Comparison of ENCODE assay signal across 34 mouse cellular contexts in genomic region chr5:120765010-120765409, GRCm38 (mm10). TPM values are rescaled to one million over a fixed set of nuclear protein-coding genes. Genes with fewer than 3 reads are reported as not detected.
DNase-seq lines count a peak whose midpoint lies in the region; ATAC-seq and TF ChIP-seq lines count a peak whose summit lies in the region.
"Had no signal": no experiment of that assay in that cellular context is flagged by ENCODE, and none has a peak within 500 bp of the region (broad histone marks: within the 10 kb centered on the region; RNA-seq: fewer than 3 reads in every experiment).

No protein-coding gene starts in this region.

- no peak for DNase-seq in liver, embryonic 14.5 days (ENCODE audit: low read depth in 3 of 3, low spot score in 3 of 3)
- DNase-seq in CH12.LX (ENCODE audit: extremely low read depth) (no peak), R1 (ENCODE audit: low read depth, low spot score) (peak; percentile 73)
- no peak for DNase-seq in adrenal gland, adult 8-10 months
- DNase-seq in adrenal gland, adult (ENCODE audit: inconsistent age in 2 of 2, low spot score in 1 of 2): no peak
- DNase-seq in heart, embryonic 10.5 days (ENCODE audit: low spot score): no peak
- DNase-seq: adrenal gland, adult 2 months; adrenal gland, postnatal 25 days; cerebellum, adult 11-12 months; cerebellum, adult 8-10 months; cerebellum, postnatal 14 days; forebrain, postnatal 0 days; gastrocnemius, adult 2 months; gastrocnemius, postnatal 14 days; heart, adult 11 months; heart, postnatal 10 days; heart, postnatal 36 days had no signal

- 0 out of 2 replicates have a peak, but pooled peaks have one; percentile 19 for TF ChIP-seq CTCF in liver, embryonic 14.5 days (IDR thresholded peaks at IDR 0.05; ENCODE audit: low read depth)
- peak in 1 of 2 experiments; percentile 25; a peak in 1 of 4 replicates for TF ChIP-seq CTCF in CH12.LX (conservative IDR thresholded peaks at IDR 0.05 in 1 of 2, IDR thresholded peaks at IDR 0.05 in 1 of 2; ENCODE audit: low read depth in 2 of 2, low read length in 2 of 2)
- TF ChIP-seq CTCF in ES-Bruce4 (IDR thresholded peaks at IDR 0.05; ENCODE audit: low read depth, low read length): peak; percentile 59

- H3K4me2 ChIP-seq in liver, embryonic 14.5 days (ENCODE audit: low read depth): no peak overlapping the region
- no peak overlapping the region for H3K4me2 ChIP-seq in liver, embryonic 12.5 days
- H3K4me2 ChIP-seq in CH12.LX (ENCODE audit: insufficient read depth, low read depth, poor library complexity, severe bottlenecking): no peak overlapping the region
- H3K4me2 ChIP-seq: embryonic facial prominence, embryonic 12.5 days; embryonic facial prominence, embryonic 15.5 days; heart, embryonic 12.5 days; heart, embryonic 15.5 days; hindbrain, embryonic 13.5 days; intestine, embryonic 15.5 days had no signal

- TF ChIP-seq POLR2A in CH12.LX (IDR thresholded peaks at IDR 0.05; ENCODE audit: low read depth, low read length): no peak
- no peak for TF ChIP-seq POLR2A in ES-Bruce4 (IDR thresholded peaks at IDR 0.05; ENCODE audit: insufficient read depth, low read length)

- H3K36me3 ChIP-seq in liver, embryonic 14.5 days (replicated peaks; ENCODE audit: control insufficient read depth, insufficient read depth, low read depth): no peaks in the 10 kb centered on the region
- no peaks in the 10 kb centered on the region for H3K36me3 ChIP-seq in liver, embryonic 12.5 days
- H3K36me3 ChIP-seq in CH12.LX (replicated peaks in 1 of 2; ENCODE audit: control insufficient read depth in 1 of 2, insufficient read depth in 1 of 2, low read length in 1 of 2) (no peaks in the 10 kb centered on the region), ES-Bruce4 (ENCODE audit: control insufficient read depth, insufficient read depth, low read length, poor library complexity, severe bottlenecking) (no peaks in the 10 kb centered on the region)
- no peaks in the 10 kb centered on the region for H3K36me3 ChIP-seq in heart, embryonic 10.5 days
- H3K36me3 ChIP-seq: embryonic facial prominence, embryonic 12.5 days; embryonic facial prominence, embryonic 15.5 days; heart, embryonic 12.5 days; heart, embryonic 15.5 days; hindbrain, embryonic 10.5 days; hindbrain, embryonic 13.5 days; intestine, embryonic 15.5 days had no signal

- H3K27ac ChIP-seq in liver, embryonic 14.5 days: no peak overlapping the region
- no peak overlapping the region for H3K27ac ChIP-seq in liver, embryonic 12.5 days
- H3K27ac ChIP-seq in CH12.LX (ENCODE audit: insufficient read depth, low read depth) (no peak overlapping the region), ES-Bruce4 (ENCODE audit: insufficient read depth, low read length) (no peak overlapping the region)
- H3K27ac ChIP-seq in heart, embryonic 10.5 days: no peak overlapping the region
- H3K27ac ChIP-seq: embryonic facial prominence, embryonic 12.5 days; embryonic facial prominence, embryonic 15.5 days; gastrocnemius, adult 2 months; heart, embryonic 15.5 days; hindbrain, embryonic 10.5 days; hindbrain, embryonic 13.5 days; intestine, embryonic 15.5 days had no signal

- TF ChIP-seq EP300 in liver, embryonic 14.5 days (IDR thresholded peaks at IDR 0.05; ENCODE audit: low read depth): no peak
- TF ChIP-seq EP300 in CH12.LX (IDR thresholded peaks at IDR 0.05; ENCODE audit: low read length) (no peak), ES-Bruce4 (IDR thresholded peaks at IDR 0.05; ENCODE audit: insufficient read depth, low read depth, low read length) (no peak)

- in situ Hi-C loops in CH12.LX (cut with MboI; ENCODE audit: low pct_ligation_motif_present, low pct_unique_long_range_greater_than_20kb, low sequenced_read_pairs): no loop called here

- H3K4me1 ChIP-seq in liver, embryonic 14.5 days (replicated peaks; ENCODE audit: control insufficient read depth in 2 of 2, insufficient read depth in 2 of 2, low read length in 1 of 2): no peaks in the 10 kb centered on the region
- no peaks in the 10 kb centered on the region for H3K4me1 ChIP-seq in liver, embryonic 12.5 days
- peaks cover 0 to 6% of the 10 kb centered on the region in 2 experiments; a peak in 1 of 4 replicates for H3K4me1 ChIP-seq in CH12.LX (ENCODE audit: control insufficient read depth in 1 of 2, insufficient read depth in 2 of 2)
- no peaks in the 10 kb centered on the region for H3K4me1 ChIP-seq in ES-Bruce4 (ENCODE audit: control insufficient read depth, insufficient read depth, low read length)
- H3K4me1 ChIP-seq in heart, embryonic 10.5 days: peaks cover 13% of the 10 kb centered on the region
- H3K4me1 ChIP-seq: embryonic facial prominence, embryonic 12.5 days; embryonic facial prominence, embryonic 15.5 days; hindbrain, embryonic 13.5 days; intestine, embryonic 15.5 days had no signal

- dilution Hi-C loops in CH12.LX (cut with MboI; ENCODE audit: extremely low pct_ligation_motif_present, extremely low pct_unique_long_range_greater_than_20kb, low sequenced_read_pairs): no loop called here

- no peaks in the 10 kb centered on the region for H3K79me2 ChIP-seq in CH12.LX (replicated peaks; ENCODE audit: control insufficient read depth, extremely low read depth, insufficient read depth, poor library complexity, severe bottlenecking)

- WGBS in liver, embryonic 14.5 days (ENCODE audit: insufficient replicate concordance): 52% methylated on average over 8 of the region's 8 CpGs
- WGBS in liver, embryonic 12.5 days (ENCODE audit: insufficient replicate concordance): 51% methylated on average over 8 of the region's 8 CpGs
- WGBS in heart, embryonic 10.5 days: 64% methylated on average over 8 of the region's 8 CpGs

- H3K9me3 ChIP-seq in liver, embryonic 14.5 days (ENCODE audit: control insufficient read depth, low read length): no peaks in the 10 kb centered on the region
- no peaks in the 10 kb centered on the region for H3K9me3 ChIP-seq in liver, embryonic 12.5 days (replicated peaks)
- H3K9me3 ChIP-seq in CH12.LX (replicated peaks; ENCODE audit: low read length): peaks cover 10% of the 10 kb centered on the region
- no peaks in the 10 kb centered on the region for H3K9me3 ChIP-seq in ES-Bruce4 (replicated peaks; ENCODE audit: control insufficient read depth, insufficient read depth, low read length, poor library complexity, severe bottlenecking)
- H3K9me3 ChIP-seq in heart, embryonic 10.5 days: no peaks in the 10 kb centered on the region
- H3K9me3 ChIP-seq: embryonic facial prominence, embryonic 12.5 days; embryonic facial prominence, embryonic 15.5 days; heart, embryonic 12.5 days; heart, embryonic 15.5 days; hindbrain, embryonic 10.5 days; hindbrain, embryonic 13.5 days; intestine, embryonic 15.5 days had no signal

- H3K4me3 ChIP-seq in liver, embryonic 14.5 days (ENCODE audit: insufficient read depth in 1 of 2, low read depth in 2 of 2, low read length in 2 of 2): no peak overlapping the region
- H3K4me3 ChIP-seq in liver, embryonic 12.5 days: no peak overlapping the region
- H3K4me3 ChIP-seq in CH12.LX (replicated peaks in 1 of 3; ENCODE audit: low read depth in 2 of 3, low read length in 2 of 3, poor library complexity in 1 of 3) (no peak overlapping the region), ES-Bruce4 (ENCODE audit: low read depth, low read length) (no peak overlapping the region)
- H3K4me3 ChIP-seq in heart, embryonic 10.5 days: no peak overlapping the region
- H3K4me3 ChIP-seq: embryonic facial prominence, embryonic 12.5 days; embryonic facial prominence, embryonic 15.5 days; gastrocnemius, adult 2 months; heart, embryonic 12.5 days; heart, embryonic 15.5 days; hindbrain, embryonic 10.5 days; hindbrain, embryonic 13.5 days; intestine, embryonic 15.5 days had no signal

- ATAC-seq in liver, embryonic 14.5 days (ENCODE audit: insufficient read depth): no peak
- ATAC-seq in liver, embryonic 12.5 days: no peak
- ATAC-seq: forebrain, embryonic 14.5 days; forebrain, postnatal 0 days; hindbrain, embryonic 16.5 days; intestine, embryonic 15.5 days had no signal

- H3K9ac ChIP-seq in liver, embryonic 14.5 days (replicated peaks): no peak overlapping the region
- no peak overlapping the region for H3K9ac ChIP-seq in liver, embryonic 12.5 days
- H3K9ac ChIP-seq in CH12.LX (ENCODE audit: insufficient read depth, low read depth) (no peak overlapping the region), ES-Bruce4 (ENCODE audit: low read depth, poor library complexity, severe bottlenecking) (no peak overlapping the region)
- H3K9ac ChIP-seq: embryonic facial prominence, embryonic 12.5 days; embryonic facial prominence, embryonic 15.5 days; forebrain, postnatal 0 days; heart, embryonic 12.5 days; heart, embryonic 15.5 days; hindbrain, embryonic 13.5 days; intestine, embryonic 15.5 days had no signal

- TF ChIP-seq RAD21 in CH12.LX (IDR thresholded peaks at IDR 0.05; ENCODE audit: low read depth, low read length): peak; percentile 3; the same call in 1 of the 2 replicates

- H3K27me3 ChIP-seq in liver, embryonic 14.5 days (ENCODE audit: control insufficient read depth, insufficient read depth, low read length): no peaks in the 10 kb centered on the region
- H3K27me3 ChIP-seq in liver, embryonic 12.5 days (replicated peaks): peaks cover 18% of the 10 kb centered on the region
- peaks cover 26% of the 10 kb centered on the region for H3K27me3 ChIP-seq in CH12.LX (replicated peaks)
- no peaks in the 10 kb centered on the region for H3K27me3 ChIP-seq in ES-Bruce4 (ENCODE audit: control insufficient read depth, insufficient read depth, low read length, poor library complexity, severe bottlenecking)
- no peaks in the 10 kb centered on the region for H3K27me3 ChIP-seq in heart, embryonic 10.5 days (ENCODE audit: insufficient read depth, poor library complexity, severe bottlenecking)
- H3K27me3 ChIP-seq: embryonic facial prominence, embryonic 12.5 days had no signal

RNA-seq across cellular contexts. Expression of gene Oas3, which starts 12.5 kb away (rescaled TPM):
- polyA plus RNA-seq in liver, embryonic 14.5 days (2012; rRNA removed): 0.18 and 0.31 TPM in 2 replicates
- 0.03 and 0.23 TPM in 2 replicates for polyA plus RNA-seq in liver, embryonic 14.5 days (2014; fragmentation: Nextera tagmentation; extraction: Ambion mirVana)
- 0.05 and 0.07 TPM in 2 replicates for polyA plus RNA-seq in liver, embryonic 12.5 days (2016; fragmentation: Nextera tagmentation; extraction: Ambion mirVana)
- total RNA-seq in CH12.LX (2012; rRNA removed): 0.13 and 0.30 TPM in 2 replicates
- total RNA-seq in CH12.LX (2014; rRNA removed): not detected in 2 replicates
- polyA plus RNA-seq in CH12.LX (2012; ENCODE audit: insufficient read length, low read depth): 0.05 TPM in 1 of 2 replicates, not detected in the other
- polyA plus RNA-seq in ES-Bruce4 (2011; ENCODE audit: insufficient read depth, insufficient read length, low read depth, missing spikeins): 1.7 and 1.9 TPM in 2 replicates
- total RNA-seq in adrenal gland, adult 8-10 months (2022): under 1 TPM; 0.30 to 0.44 (median 0.39) TPM
- 0.29 and 0.37 TPM in 2 replicates for polyA plus RNA-seq in heart, embryonic 10.5 days (2016; fragmentation: Nextera tagmentation; extraction: Ambion mirVana)
- total RNA-seq: gastrocnemius, postnatal 14 days; gastrocnemius, postnatal 4 days had no signal

RNA-seq across cellular contexts. Expression of gene Oas2, which starts 15.4 kb away (rescaled TPM):
- polyA plus RNA-seq in liver, embryonic 14.5 days (2012; rRNA removed): 0.81 and 1.1 TPM in 2 replicates
- 0.47 and 0.54 TPM in 2 replicates for polyA plus RNA-seq in liver, embryonic 14.5 days (2014; fragmentation: Nextera tagmentation; extraction: Ambion mirVana)
- polyA plus RNA-seq in liver, embryonic 12.5 days (2016; fragmentation: Nextera tagmentation; extraction: Ambion mirVana): 0.26 and 0.37 TPM in 2 replicates
- total RNA-seq in CH12.LX (2012; rRNA removed) (not detected in 2 replicates), CH12.LX (2014; rRNA removed) (not detected in 2 replicates)
- polyA plus RNA-seq in CH12.LX (2012; ENCODE audit: insufficient read length, low read depth) (not detected in 2 replicates), ES-Bruce4 (2011; ENCODE audit: insufficient read depth, insufficient read length, low read depth, missing spikeins) (0.76 and 0.84 TPM in 2 replicates)
- under 1 TPM; 0.63 to 0.89 (median 0.66) TPM for total RNA-seq in adrenal gland, adult 8-10 months (2022)
- polyA plus RNA-seq in heart, embryonic 10.5 days (2016; fragmentation: Nextera tagmentation; extraction: Ambion mirVana): not detected in 2 replicates

RNA-seq across cellular contexts. Expression of gene Oas1e, which starts 30.3 kb away (rescaled TPM):
- polyA plus RNA-seq in liver, embryonic 14.5 days (2012; rRNA removed): not detected in 2 replicates
- not detected in 2 replicates for polyA plus RNA-seq in liver, embryonic 14.5 days (2014; fragmentation: Nextera tagmentation; extraction: Ambion mirVana)
- polyA plus RNA-seq in liver, embryonic 12.5 days (2016; fragmentation: Nextera tagmentation; extraction: Ambion mirVana): not detected in 2 replicates
- total RNA-seq in CH12.LX (2012; rRNA removed) (not detected in 2 replicates), CH12.LX (2014; rRNA removed) (not detected in 2 replicates)
- polyA plus RNA-seq in CH12.LX (2012; ENCODE audit: insufficient read length, low read depth) (not detected in 2 replicates), ES-Bruce4 (2011; ENCODE audit: insufficient read depth, insufficient read length, low read depth, missing spikeins) (not detected in 2 replicates)
- not detected for total RNA-seq in adrenal gland, adult 8-10 months (2022)
- polyA plus RNA-seq in heart, embryonic 10.5 days (2016; fragmentation: Nextera tagmentation; extraction: Ambion mirVana): 0.08 TPM in 1 of 2 replicates, not detected in the other
- total RNA-seq: adrenal gland, adult 2 months; adrenal gland, postnatal 25 days; common myeloid progenitor, adult 5-6 weeks; forebrain, postnatal 0 days; gastrocnemius, adult 2 months; gastrocnemius, postnatal 14 days; gastrocnemius, postnatal 4 days; heart, adult 8-10 months; heart, postnatal 10 days; heart, postnatal 36 days; MEL had no signal
- polyA plus RNA-seq: adrenal gland, adult 2 months; embryonic facial prominence, embryonic 12.5 days; embryonic facial prominence, embryonic 15.5 days; forebrain, embryonic 11.5 days; frontal cortex, adult 2 months; heart, embryonic 12.5 days; hindbrain, embryonic 10.5 days; hindbrain, embryonic 13.5 days; intestine, embryonic 15.5 days had no signal

RNA-seq across cellular contexts. Expression of gene Oas1c, which starts 47.3 kb away (rescaled TPM):
- 0.21 TPM in 2 replicates for polyA plus RNA-seq in liver, embryonic 14.5 days (2012; rRNA removed)
- 0.08 and 0.27 TPM in 2 replicates for polyA plus RNA-seq in liver, embryonic 14.5 days (2014; fragmentation: Nextera tagmentation; extraction: Ambion mirVana)
- 0.20 and 0.24 TPM in 2 replicates for polyA plus RNA-seq in liver, embryonic 12.5 days (2016; fragmentation: Nextera tagmentation; extraction: Ambion mirVana)
- total RNA-seq in CH12.LX (2012; rRNA removed) (1.6 and 1.7 TPM in 2 replicates), CH12.LX (2014; rRNA removed) (3.6 TPM in 2 replicates)
- polyA plus RNA-seq in CH12.LX (2012; ENCODE audit: insufficient read length, low read depth) (3.6 and 4.7 TPM in 2 replicates), ES-Bruce4 (2011; ENCODE audit: insufficient read depth, insufficient read length, low read depth, missing spikeins) (3.0 and 4.3 TPM in 2 replicates)
- 1 to 10 TPM in 3 of 4 experiments, under 1 TPM in 1; 0.61 to 2.2 (median 1.7) TPM for total RNA-seq in adrenal gland, adult 8-10 months (2022)
- polyA plus RNA-seq in heart, embryonic 10.5 days (2016; fragmentation: Nextera tagmentation; extraction: Ambion mirVana): 0.28 and 0.46 TPM in 2 replicates

RNA-seq across cellular contexts. Expression of gene Dtx1, which starts 53.3 kb away (rescaled TPM):
- 0.03 and 0.41 TPM in 2 replicates for polyA plus RNA-seq in liver, embryonic 14.5 days (2012; rRNA removed)
- polyA plus RNA-seq in liver, embryonic 14.5 days (2014; fragmentation: Nextera tagmentation; extraction: Ambion mirVana): 0.05 TPM in 1 of 2 replicates, not detected in the other
- 0.37 and 0.67 TPM in 2 replicates for polyA plus RNA-seq in liver, embryonic 12.5 days (2016; fragmentation: Nextera tagmentation; extraction: Ambion mirVana)
- total RNA-seq in CH12.LX (2012; rRNA removed) (3.2 and 3.9 TPM in 2 replicates), CH12.LX (2014; rRNA removed) (0.30 and 0.98 TPM in 2 replicates)
- polyA plus RNA-seq in CH12.LX (2012; ENCODE audit: insufficient read length, low read depth) (2.1 and 2.9 TPM in 2 replicates), ES-Bruce4 (2011; ENCODE audit: insufficient read depth, insufficient read length, low read depth, missing spikeins) (19.1 and 21.0 TPM in 2 replicates)
- 10 to 100 TPM; 16.6 to 17.8 (median 17.3) TPM for total RNA-seq in adrenal gland, adult 8-10 months (2022)
- polyA plus RNA-seq in heart, embryonic 10.5 days (2016; fragmentation: Nextera tagmentation; extraction: Ambion mirVana): 0.28 and 0.41 TPM in 2 replicates
- total RNA-seq: common myeloid progenitor, adult 5-6 weeks had no signal
